Mouse (Mus musculus): ENCODE results near the gene Reg1.
"Not testable (repeated sequence)": the region's sequence is repeated elsewhere in the genome, so short reads cannot be mapped to it uniquely, and the experiment has no call there.

The Reg1 gene

GRCm38 (mm10) chr6:78422411-78422810, at the start of gene Reg1:
Reg1 (plus strand) TSS chr6:78422711.
- not testable (repeated sequence) for H3K36me3 ChIP-seq (ENCODE audit: control insufficient read depth, insufficient read depth, low read length, poor library complexity, severe bottlenecking)

DNA sequence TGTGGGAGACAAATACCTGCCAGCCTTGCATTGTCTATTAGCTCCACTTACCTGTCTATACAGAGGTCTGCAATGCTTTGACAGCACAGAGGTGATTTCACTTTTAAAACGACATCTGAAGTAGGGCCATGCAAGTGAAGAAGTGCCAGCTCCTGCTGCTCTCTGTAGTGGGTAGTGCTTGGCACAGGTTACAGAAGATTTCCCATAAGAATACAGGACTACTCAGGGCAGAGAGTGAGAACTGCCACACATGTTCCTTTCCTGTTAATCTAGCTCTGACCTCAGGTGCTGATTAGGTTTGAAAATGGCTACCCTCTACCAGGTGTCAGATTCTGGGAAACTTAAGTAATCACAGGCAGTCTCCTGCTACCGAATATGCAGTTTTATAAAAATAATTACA, 43.7 kb upstream of the Reg1 start, which contains the start of gene Reg3d:
Gene Reg3d, minus strand, starts transcription at position 101 of the 400 bp plus-strand sequence.
- H3K36me3 ChIP-seq (ENCODE audit: control insufficient read depth, insufficient read depth, low read length, poor library complexity, severe bottlenecking): no peaks in the 10 kb centered on the region
- no peak for DNase-seq (ENCODE audit: low read depth, low spot score)
- H3K27me3 ChIP-seq (ENCODE audit: control insufficient read depth, insufficient read depth, low read length, poor library complexity, severe bottlenecking): no peaks in the 10 kb centered on the region

More at GRCm38 (mm10) chr6:78422411-78422810, at the start of gene Reg1:
- not testable (repeated sequence) for DNase-seq (ENCODE audit: low read depth, low spot score); H3K27me3 ChIP-seq (ENCODE audit: control insufficient read depth, insufficient read depth, low read length, poor library complexity, severe bottlenecking)

DNA sequence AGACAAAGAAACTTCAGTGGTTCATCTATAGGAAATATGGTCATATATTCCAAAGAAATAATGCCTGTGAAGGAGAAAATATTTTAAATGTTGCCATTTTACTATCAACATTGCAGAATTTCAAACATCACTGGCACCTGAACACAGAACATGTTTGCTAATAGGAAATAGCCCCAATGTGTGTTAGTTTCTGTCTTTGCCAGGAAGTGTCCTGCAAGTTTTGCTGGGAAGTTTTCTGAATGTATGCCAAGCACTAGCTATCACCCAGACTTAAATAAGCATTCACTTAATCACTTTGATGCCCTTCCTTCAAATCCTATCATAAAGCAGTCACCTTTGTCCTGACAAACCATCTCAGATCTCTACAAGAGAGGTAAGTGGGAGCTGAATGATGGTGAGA, 42.1 kb upstream of the Reg1 start, which contains the start of gene Reg3a:
Gene Reg3a, plus strand, starts transcription at position 301 of the 400 bp plus-strand sequence.
- H3K36me3 ChIP-seq (ENCODE audit: control insufficient read depth, insufficient read depth, low read length, poor library complexity, severe bottlenecking): no peaks in the 10 kb centered on the region
- H3K27me3 ChIP-seq (ENCODE audit: control insufficient read depth, insufficient read depth, low read length, poor library complexity, severe bottlenecking): no peaks in the 10 kb centered on the region

GRCm38 (mm10) chr6:78385609-78386008, 36.9 kb upstream of the Reg1 start:
- Histone ChIP-seq H3K36me3 (ENCODE audit: control insufficient read depth, insufficient read depth, low read length, poor library complexity, severe bottlenecking) (no peaks in the 10 kb centered on the region), H3K27me3 (ENCODE audit: control insufficient read depth, insufficient read depth, low read length, poor library complexity, severe bottlenecking) (no peaks in the 10 kb centered on the region)
- no peak for DNase-seq (ENCODE audit: low read depth, low spot score)

More for the DNA sequence above, 42.1 kb upstream of the Reg1 start, which contains the start of gene Reg3a:
- no peak for DNase-seq (ENCODE audit: low read depth, low spot score)

DNA sequence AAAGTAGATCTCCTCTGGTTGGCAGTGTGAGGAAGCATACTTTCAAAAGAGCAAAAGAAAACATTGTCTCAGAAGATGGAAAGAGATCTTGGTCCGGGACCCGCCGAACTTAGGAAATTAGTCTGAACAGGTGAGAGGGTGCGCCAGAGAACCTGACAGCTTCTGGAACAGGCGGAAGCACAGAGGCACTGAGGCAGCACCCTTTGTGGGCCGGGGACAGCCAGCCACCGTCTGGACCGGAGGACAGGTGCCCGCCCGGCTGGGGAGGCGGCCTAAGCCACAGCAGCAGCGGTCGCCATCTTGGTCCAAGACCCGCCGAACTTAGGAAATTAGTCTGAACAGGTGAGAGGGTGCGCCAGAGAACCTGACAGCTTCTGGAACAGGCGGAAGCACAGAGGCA, 27.2 kb upstream of the Reg1 start, which contains the start of gene Reg2:
Gene Reg2, plus strand, starts transcription at position 301 of the 400 bp plus-strand sequence.
- not testable (repeated sequence) for H3K27me3 ChIP-seq (ENCODE audit: control insufficient read depth, insufficient read depth, low read length, poor library complexity, severe bottlenecking); DNase-seq (ENCODE audit: low read depth, low spot score); H3K36me3 ChIP-seq (ENCODE audit: control insufficient read depth, insufficient read depth, low read length, poor library complexity, severe bottlenecking)

- Histone ChIP-seq H3K27me3 (ENCODE audit: control insufficient read depth, insufficient read depth, low read length, poor library complexity, severe bottlenecking) (no peaks in the 10 kb centered on the region), H3K36me3 (ENCODE audit: control insufficient read depth, insufficient read depth, low read length, poor library complexity, severe bottlenecking) (no peaks in the 10 kb centered on the region)
- DNase-seq (ENCODE audit: low read depth, low spot score): no peak
Measured at GRCm38 (mm10) chr6:78425497-78425896, 3.0 kb downstream of the Reg1 start.

DNA sequence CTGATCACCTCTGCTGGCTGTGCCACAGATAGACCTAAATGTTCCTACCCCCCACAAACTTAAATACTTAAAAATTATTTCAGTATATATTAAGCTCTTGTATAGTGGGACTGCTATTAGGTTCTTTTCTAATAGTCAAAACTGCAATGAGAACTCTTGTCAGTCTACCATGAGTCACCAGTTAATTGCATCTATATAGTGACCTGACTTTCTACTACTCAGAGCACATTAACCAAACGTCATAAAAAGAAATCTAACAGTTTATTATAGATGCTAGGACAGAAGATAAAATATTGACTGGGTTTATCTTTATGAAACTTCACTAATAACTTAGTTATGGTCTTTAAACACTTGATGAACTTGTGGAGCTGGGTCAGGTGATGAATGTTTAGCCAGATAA, 24.7 kb downstream of the Reg1 start:
- DNase-seq (ENCODE audit: low read depth, low spot score): no peak
- H3K27me3 ChIP-seq (ENCODE audit: control insufficient read depth, insufficient read depth, low read length, poor library complexity, severe bottlenecking): peaks cover 2% of the 10 kb centered on the region; the same call in 1 of the 2 replicates
- no peaks in the 10 kb centered on the region for H3K36me3 ChIP-seq (ENCODE audit: control insufficient read depth, insufficient read depth, low read length, poor library complexity, severe bottlenecking)

DNA sequence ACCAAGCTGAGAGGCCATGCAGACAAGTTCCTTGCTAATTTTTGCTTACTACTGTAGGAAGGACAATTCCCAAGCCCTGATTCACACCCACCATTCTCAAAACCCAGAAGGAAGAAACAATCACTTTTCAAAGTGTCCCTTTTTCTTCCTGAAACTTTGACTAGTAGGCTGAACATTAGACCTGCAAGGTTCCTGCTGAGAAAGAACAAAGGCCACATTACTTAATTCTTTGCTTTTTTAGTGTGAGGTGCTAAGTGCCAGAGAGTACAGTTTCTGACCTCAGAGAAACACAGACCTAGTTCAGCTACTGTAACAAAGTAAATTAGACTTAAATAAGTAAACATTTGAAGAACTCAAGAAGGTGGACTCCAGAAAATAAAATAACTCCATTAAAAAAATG, 25.9 kb downstream of the Reg1 start:
- H3K36me3 ChIP-seq (ENCODE audit: control insufficient read depth, insufficient read depth, low read length, poor library complexity, severe bottlenecking): no peaks in the 10 kb centered on the region
- DNase-seq (ENCODE audit: low read depth, low spot score): no peak

DNA sequence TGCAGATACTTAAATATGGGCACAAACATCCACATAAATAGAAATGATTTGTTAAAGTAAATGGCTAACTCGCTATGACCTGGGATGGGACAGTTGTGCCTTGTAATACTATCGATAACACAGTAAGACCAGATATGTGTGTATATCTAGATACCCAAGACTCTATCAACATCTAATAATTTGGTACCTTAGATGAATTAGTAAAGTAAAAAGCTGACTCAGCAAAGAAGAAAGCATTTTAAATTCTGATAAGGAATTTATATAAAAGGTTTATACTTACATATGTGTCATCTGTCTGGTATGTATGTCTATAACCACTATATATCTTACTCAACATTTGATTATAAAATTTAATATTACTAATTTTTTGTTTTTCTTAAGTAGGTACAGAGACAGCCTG, 30.3 kb downstream of the Reg1 start:
- no peaks in the 10 kb centered on the region for H3K27me3 ChIP-seq (ENCODE audit: control insufficient read depth, insufficient read depth, low read length, poor library complexity, severe bottlenecking)
- DNase-seq (ENCODE audit: low read depth, low spot score): no peak
- no peaks in the 10 kb centered on the region for H3K36me3 ChIP-seq (ENCODE audit: control insufficient read depth, insufficient read depth, low read length, poor library complexity, severe bottlenecking)

More for the DNA sequence above, 25.9 kb downstream of the Reg1 start:
- peaks cover 2% of the 10 kb centered on the region; the same call in 1 of the 2 replicates for H3K27me3 ChIP-seq (ENCODE audit: control insufficient read depth, insufficient read depth, low read length, poor library complexity, severe bottlenecking)

- Histone ChIP-seq H3K27me3 (ENCODE audit: control insufficient read depth, insufficient read depth, low read length, poor library complexity, severe bottlenecking) (no peaks in the 10 kb centered on the region), H3K36me3 (ENCODE audit: control insufficient read depth, insufficient read depth, low read length, poor library complexity, severe bottlenecking) (no peaks in the 10 kb centered on the region)
- DNase-seq (ENCODE audit: low read depth, low spot score): no peak
Measured at GRCm38 (mm10) chr6:78460191-78460825, 37.8 kb downstream of the Reg1 start.

DNA sequence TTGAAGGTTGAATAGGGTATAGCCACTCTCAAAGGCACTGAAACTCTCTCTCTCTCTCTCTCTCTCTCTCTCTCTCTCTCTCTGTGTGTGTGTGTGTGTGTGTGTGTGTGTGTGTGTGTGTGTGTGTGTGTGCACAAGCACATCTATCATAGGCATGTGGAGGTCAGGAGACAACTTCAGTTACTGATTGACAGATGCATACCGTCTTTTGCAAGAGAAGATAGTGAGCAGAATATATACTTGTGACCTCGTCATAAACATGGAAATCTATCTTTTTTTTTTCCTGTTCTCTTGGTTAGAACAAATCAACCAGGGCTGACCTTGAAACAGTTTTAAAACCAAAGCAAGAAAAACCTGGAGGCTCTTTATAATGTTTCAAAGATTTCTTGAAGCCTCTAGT, 39.8 kb downstream of the Reg1 start:
- Histone ChIP-seq H3K27me3 (ENCODE audit: control insufficient read depth, insufficient read depth, low read length, poor library complexity, severe bottlenecking) (no peaks in the 10 kb centered on the region), H3K36me3 (ENCODE audit: control insufficient read depth, insufficient read depth, low read length, poor library complexity, severe bottlenecking) (no peaks in the 10 kb centered on the region)
- no peak for DNase-seq (ENCODE audit: low read depth, low spot score)

- no peak for DNase-seq (ENCODE audit: low read depth, low spot score)
- no peaks in the 10 kb centered on the region for H3K27me3 ChIP-seq (ENCODE audit: control insufficient read depth, insufficient read depth, low read length, poor library complexity, severe bottlenecking)
- H3K36me3 ChIP-seq (ENCODE audit: control insufficient read depth, insufficient read depth, low read length, poor library complexity, severe bottlenecking): no peaks in the 10 kb centered on the region
Measured at GRCm38 (mm10) chr6:78463266-78463665, 40.8 kb downstream of the Reg1 start.

- no peak for DNase-seq (ENCODE audit: low read depth, low spot score)
- no peaks in the 10 kb centered on the region for H3K27me3 ChIP-seq (ENCODE audit: control insufficient read depth, insufficient read depth, low read length, poor library complexity, severe bottlenecking)
- H3K36me3 ChIP-seq (ENCODE audit: control insufficient read depth, insufficient read depth, low read length, poor library complexity, severe bottlenecking): no peaks in the 10 kb centered on the region
Measured at GRCm38 (mm10) chr6:78468772-78469171, 46.3 kb downstream of the Reg1 start, which contains the start of gene Reg3g. Reg3g (minus strand) TSS chr6:78468872.

- no peaks in the 10 kb centered on the region for H3K36me3 ChIP-seq (ENCODE audit: control insufficient read depth, insufficient read depth, low read length, poor library complexity, severe bottlenecking)
- no peaks in the 10 kb centered on the region for H3K27me3 ChIP-seq (ENCODE audit: control insufficient read depth, insufficient read depth, low read length, poor library complexity, severe bottlenecking)
- no peak for DNase-seq (ENCODE audit: low read depth, low spot score)
Measured at GRCm38 (mm10) chr6:78469287-78469686, 46.8 kb downstream of the Reg1 start.

Data from splenic B cell, adult 2 months (primary cell).